Mouse (Mus musculus) liver, postnatal 0 days (tissue): ENCODE results near the gene Pknox1. TPM values are rescaled to one million over a fixed set of nuclear protein-coding genes. Genes with fewer than 3 reads are reported as not detected.

Source experiments
- ATAC-seq: fragments of 200-750 bp; cut with Nextera tagmentation; 2 replicates; pipeline ENCODE4 v1.8.0; 2017; ENCODE audit warnings: mild to moderate bottlenecking, moderate library complexity
- DNase-seq: peaks from one replicate; pipeline ENCODE4 v3.0.0-alpha.2; 2016
- H3K27ac ChIP-seq: fragments of 300-500 bp; sonication (generic); 2 replicates; pipeline ENCODE4 v1.5.1; 2014; ENCODE audit warnings: antibody characterized with exemption, moderate library complexity, mild to moderate bottlenecking, low read depth
- H3K27me3 ChIP-seq: fragments of 300-500 bp; sonication (generic); 2 replicates; pipeline ENCODE4 v1.6.1; 2014; ENCODE audit warnings: low read length, control low read depth, mixed read lengths; ENCODE audit not compliant: insufficient read depth
- H3K36me3 ChIP-seq: fragments of 300-500 bp; sonication (generic); replicated peaks from 2 replicates; pipeline ENCODE4 v1.6.1; 2014; ENCODE audit warnings: mild to moderate bottlenecking, control low read depth, low read length, moderate library complexity, mixed read lengths; ENCODE audit not compliant: insufficient read depth
- H3K4me1 ChIP-seq: fragments of 300-500 bp; sonication (generic); 2 replicates; pipeline ENCODE4 v1.6.1; 2014; ENCODE audit warnings: antibody characterized with exemption, mild to moderate bottlenecking, control low read depth; ENCODE audit not compliant: insufficient read depth
- H3K4me2 ChIP-seq: fragments of 300-500 bp; sonication (generic); 2 replicates; pipeline ENCODE4 v1.6.1; 2014; ENCODE audit warnings: low read depth, mild to moderate bottlenecking, low read length, moderate library complexity, mixed read lengths
- H3K4me3 ChIP-seq: fragments of 300-500 bp; sonication (generic); 2 replicates; pipeline ENCODE4 v1.5.1; 2014; ENCODE audit warnings: low read depth, low read length
- H3K9ac ChIP-seq: fragments of 300-500 bp; sonication (generic); replicated peaks from 2 replicates; pipeline ENCODE4 v1.6.1; 2014; ENCODE audit warnings: mild to moderate bottlenecking, moderate library complexity
- H3K9me3 ChIP-seq: fragments of 300-500 bp; sonication (generic); 2 replicates; pipeline ENCODE4 v1.6.1; 2016; ENCODE audit warnings: mild to moderate bottlenecking, control low read depth, low read length, mixed read lengths
- CTCF ChIP-seq: sonication (generic); IDR thresholded peaks from 2 replicates; pipeline ENCODE4 v1.5.1; 2016; ENCODE audit warnings: antibody characterized with exemption, low read depth
- EP300 ChIP-seq: IDR thresholded peaks from 2 replicates; pipeline ENCODE4 v1.6.1; 2016; ENCODE audit warnings: antibody characterized with exemption, low read depth, mild to moderate bottlenecking
- WGBS: fragments of 180-500 bp; shearing (Covaris S2); extraction: QIAGEN DNeasy Blood & Tissue Kit; methylation state at CpG from one replicate; pipeline ENCODE4 v1.1.7; 2014; ENCODE audit not compliant: insufficient replicate concordance; 5-methylcytosine and 5-hydroxymethylcytosine counted together
- polyA plus RNA-seq: library from polyadenylated mRNA; unstranded; fragments of >200 nt; fragmentation: Nextera tagmentation; extraction: Ambion mirVana; gene quantifications from 2 replicates; pipeline ENCODE4 v1.2.1, GENCODE M21; 2015

Gene Pknox1
- polyA plus RNA-seq, 1 experiment from 2014 or later = 6.1 TPM

- TF ChIP-seq CTCF (no peak), EP300 (no peak)
- no peaks in the 10 kb centered on the region for H3K9me3 ChIP-seq
- H3K4me1 ChIP-seq = 0 out of 2 replicates have a peak, but pooled peaks cover 2% of the 10 kb centered on the region
- no peak overlapping the region for H3K4me3 ChIP-seq
- peaks cover 10% of the 10 kb centered on the region for H3K36me3 ChIP-seq
- ATAC-seq (no peak), DNase-seq (no peak)
- H3K27me3 ChIP-seq = no peaks in the 10 kb centered on the region
- no peak overlapping the region for H3K4me2 ChIP-seq
- H3K9ac ChIP-seq = no peak overlapping the region
- WGBS = 48% methylated on average over 8 of the region's 8 CpGs
- no peak overlapping the region for H3K27ac ChIP-seq
These were observed 28.5 kb upstream of the Pknox1 start for GRCm38 (mm10) chr17:31535871-31536629.

- Histone ChIP-seq H3K4me1 (0 out of 2 replicates have a peak, but pooled peaks cover 2% of the 10 kb centered on the region), H3K4me2 (no peak overlapping the region), H3K36me3 (no peaks in the 10 kb centered on the region), H3K9ac (no peak overlapping the region), H3K27me3 (no peaks in the 10 kb centered on the region), H3K9me3 (no peaks in the 10 kb centered on the region), H3K4me3 (no peak overlapping the region), H3K27ac (no peak overlapping the region)
- TF ChIP-seq CTCF (no peak), EP300 (no peak)
- WGBS = 50% methylated on average over 3 of the region's 3 CpGs
- DNase-seq = no peak
- ATAC-seq = peak; percentile 27
These were observed 24.4 kb upstream of the Pknox1 start for GRCm38 (mm10) chr17:31540101-31540500.

GRCm38 (mm10) chr17:31540809-31541459 is 23.6 kb upstream of the Pknox1 start:
- no peak for DNase-seq
- no peaks in the 10 kb centered on the region for H3K4me1 ChIP-seq
- ATAC-seq = no peak
- no peaks in the 10 kb centered on the region for H3K27me3 ChIP-seq
- no peaks in the 10 kb centered on the region for H3K36me3 ChIP-seq
- WGBS = 63% methylated on average over 4 of the region's 4 CpGs
- no peak for TF ChIP-seq CTCF
- TF ChIP-seq EP300 = no peak
- H3K4me2 ChIP-seq = no peak overlapping the region
- H3K9ac ChIP-seq = no peak overlapping the region
- no peak overlapping the region for H3K27ac ChIP-seq
- H3K9me3 ChIP-seq = no peaks in the 10 kb centered on the region
- H3K4me3 ChIP-seq = no peak overlapping the region

GRCm38 (mm10) chr17:31541460-31541831 is 23.1 kb upstream of the Pknox1 start:
- Histone ChIP-seq H3K4me2 (no peak overlapping the region), H3K27ac (no peak overlapping the region), H3K9ac (no peak overlapping the region), H3K9me3 (no peaks in the 10 kb centered on the region), H3K4me3 (no peak overlapping the region), H3K36me3 (no peaks in the 10 kb centered on the region), H3K4me1 (no peaks in the 10 kb centered on the region), H3K27me3 (no peaks in the 10 kb centered on the region)
- no peak for ATAC-seq
- no peak for DNase-seq
- 67% methylated on average over 6 of the region's 6 CpGs for WGBS
- TF ChIP-seq CTCF (no peak), EP300 (no peak)

- H3K4me2 ChIP-seq = no peak overlapping the region
- H3K27me3 ChIP-seq = no peaks in the 10 kb centered on the region
- H3K9me3 ChIP-seq = no peaks in the 10 kb centered on the region
- 39% methylated on average over 6 of the region's 6 CpGs for WGBS
- ATAC-seq (no peak), DNase-seq (no peak)
- no peak overlapping the region for H3K27ac ChIP-seq
- no peak overlapping the region for H3K9ac ChIP-seq
- TF ChIP-seq CTCF = no peak
- TF ChIP-seq EP300 = no peak
- no peak overlapping the region for H3K4me3 ChIP-seq
- H3K36me3 ChIP-seq = no peaks in the 10 kb centered on the region
- no peaks in the 10 kb centered on the region for H3K4me1 ChIP-seq
These were observed 21.0 kb upstream of the Pknox1 start for GRCm38 (mm10) chr17:31543574-31543973.

- Histone ChIP-seq H3K4me2 (no peak overlapping the region), H3K9me3 (no peaks in the 10 kb centered on the region), H3K27me3 (no peaks in the 10 kb centered on the region), H3K9ac (no peak overlapping the region), H3K27ac (no peak overlapping the region), H3K36me3 (no peaks in the 10 kb centered on the region), H3K4me1 (no peaks in the 10 kb centered on the region), H3K4me3 (no peak overlapping the region)
- TF ChIP-seq CTCF (no peak), EP300 (no peak)
- no peak for ATAC-seq
- 78% methylated on average over 9 of the region's 9 CpGs for WGBS
- no peak for DNase-seq
These were observed 17.9 kb upstream of the Pknox1 start for GRCm38 (mm10) chr17:31546444-31547196.
